Mouse (Mus musculus) midbrain, embryonic 16.5 days (tissue): ENCODE measurements around the gene Aim2. TPM values are rescaled to one million over a fixed set of nuclear protein-coding genes. Genes with fewer than 3 reads are reported as not detected.

Source experiments
- ATAC-seq: fragments of 200-750 bp; cut with Nextera tagmentation; 2 replicates; pipeline ENCODE4 v1.8.0; 2017; ENCODE audit warnings: moderate TSS enrichment
- H3K27ac ChIP-seq: fragments of 300-500 bp; sonication (generic); 2 replicates; pipeline ENCODE4 v1.5.1; 2014; ENCODE audit warnings: mild to moderate bottlenecking, low read length, mixed read lengths
- H3K27me3 ChIP-seq: fragments of 300-500 bp; sonication (generic); 2 replicates; pipeline ENCODE4 v1.6.1; 2014; ENCODE audit warnings: low read depth, low read length, mixed read lengths; ENCODE audit not compliant: control insufficient read depth, insufficient read depth
- H3K36me3 ChIP-seq: fragments of 300-500 bp; sonication (generic); 2 replicates; pipeline ENCODE4 v1.6.1; 2014; ENCODE audit warnings: mild to moderate bottlenecking, low read length, moderate library complexity, mixed read lengths; ENCODE audit not compliant: control insufficient read depth, insufficient read depth
- H3K4me1 ChIP-seq: fragments of 300-500 bp; sonication (generic); 2 replicates; pipeline ENCODE4 v1.6.1; 2014; ENCODE audit warnings: mild to moderate bottlenecking, low read length, mixed read lengths; ENCODE audit not compliant: control insufficient read depth, insufficient read depth
- H3K4me2 ChIP-seq: fragments of 300-500 bp; sonication (generic); 2 replicates; pipeline ENCODE4 v1.6.1; 2014; ENCODE audit warnings: mild to moderate bottlenecking, low read length, mixed read lengths
- H3K4me3 ChIP-seq: fragments of 300-500 bp; sonication (generic); 2 replicates; pipeline ENCODE4 v1.5.1; 2014; ENCODE audit warnings: low read depth, mild to moderate bottlenecking, low read length, moderate library complexity, mixed read lengths
- H3K9ac ChIP-seq: fragments of 300-500 bp; sonication (generic); 2 replicates; pipeline ENCODE4 v1.6.1; 2014; ENCODE audit warnings: low read depth, low read length, mixed read lengths
- H3K9me3 ChIP-seq: fragments of 300-500 bp; sonication (generic); replicated peaks from 2 replicates; pipeline ENCODE4 v1.6.1; 2014; ENCODE audit warnings: mild to moderate bottlenecking, low read length, mixed read lengths; ENCODE audit not compliant: control insufficient read depth, poor library complexity, severe bottlenecking
- WGBS: fragments of 180-500 bp; shearing (Covaris S2); extraction: QIAGEN DNeasy Blood & Tissue Kit; methylation state at CpG from one replicate; pipeline ENCODE4 v1.1.7; 2014; 5-methylcytosine and 5-hydroxymethylcytosine counted together
- polyA plus RNA-seq: library from polyadenylated mRNA; unstranded; fragments of >200 nt; fragmentation: Nextera tagmentation; extraction: Ambion mirVana; gene quantifications from 2 replicates; pipeline ENCODE4 v1.2.1, GENCODE M21; 2015

The Aim2 gene
- polyA plus RNA-seq, 1 experiment from 2014 or later = 1.5 TPM

GRCm38 (mm10) chr1:173426345-173426744 is 75.7 kb downstream of the Aim2 start:
- Histone ChIP-seq H3K4me3 (no peak overlapping the region), H3K9ac (no peak overlapping the region), H3K36me3 (no peaks in the 10 kb centered on the region), H3K9me3 (no peaks in the 10 kb centered on the region), H3K27me3 (no peaks in the 10 kb centered on the region), H3K4me1 (no peaks in the 10 kb centered on the region), H3K27ac (no peak overlapping the region), H3K4me2 (no peak overlapping the region)
- WGBS = 87% methylated on average over 2 of the region's 2 CpGs
- no peak for ATAC-seq

DNA sequence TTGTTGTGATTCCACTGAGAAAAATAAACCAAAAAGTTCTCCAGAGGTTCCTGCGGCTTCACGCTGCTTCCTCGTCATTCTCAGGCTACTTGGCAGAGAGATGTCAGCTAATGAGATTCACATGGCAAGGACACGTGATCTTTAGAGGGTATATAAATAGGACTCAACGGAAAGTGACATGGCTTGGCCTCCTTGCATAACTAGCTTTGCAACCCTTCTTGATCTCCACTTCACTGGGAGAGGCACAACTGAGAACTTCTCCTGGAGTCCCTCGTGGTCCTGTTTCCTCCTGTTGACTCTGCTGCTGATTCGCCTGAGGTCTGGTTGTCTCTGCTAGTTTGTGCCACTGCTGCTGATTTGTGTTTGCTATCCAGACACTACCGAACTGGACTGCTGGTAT is 76.7 kb downstream of the Aim2 start:
- H3K4me2 ChIP-seq = no peak overlapping the region
- no peaks in the 10 kb centered on the region for H3K4me1 ChIP-seq
- no peak overlapping the region for H3K9ac ChIP-seq
- no peaks in the 10 kb centered on the region for H3K36me3 ChIP-seq
- H3K9me3 ChIP-seq = no peaks in the 10 kb centered on the region
- ATAC-seq = no peak
- no peak overlapping the region for H3K27ac ChIP-seq
- 88% methylated on average over 8 of the region's 8 CpGs for WGBS
- no peaks in the 10 kb centered on the region for H3K27me3 ChIP-seq
- H3K4me3 ChIP-seq = no peak overlapping the region

DNA sequence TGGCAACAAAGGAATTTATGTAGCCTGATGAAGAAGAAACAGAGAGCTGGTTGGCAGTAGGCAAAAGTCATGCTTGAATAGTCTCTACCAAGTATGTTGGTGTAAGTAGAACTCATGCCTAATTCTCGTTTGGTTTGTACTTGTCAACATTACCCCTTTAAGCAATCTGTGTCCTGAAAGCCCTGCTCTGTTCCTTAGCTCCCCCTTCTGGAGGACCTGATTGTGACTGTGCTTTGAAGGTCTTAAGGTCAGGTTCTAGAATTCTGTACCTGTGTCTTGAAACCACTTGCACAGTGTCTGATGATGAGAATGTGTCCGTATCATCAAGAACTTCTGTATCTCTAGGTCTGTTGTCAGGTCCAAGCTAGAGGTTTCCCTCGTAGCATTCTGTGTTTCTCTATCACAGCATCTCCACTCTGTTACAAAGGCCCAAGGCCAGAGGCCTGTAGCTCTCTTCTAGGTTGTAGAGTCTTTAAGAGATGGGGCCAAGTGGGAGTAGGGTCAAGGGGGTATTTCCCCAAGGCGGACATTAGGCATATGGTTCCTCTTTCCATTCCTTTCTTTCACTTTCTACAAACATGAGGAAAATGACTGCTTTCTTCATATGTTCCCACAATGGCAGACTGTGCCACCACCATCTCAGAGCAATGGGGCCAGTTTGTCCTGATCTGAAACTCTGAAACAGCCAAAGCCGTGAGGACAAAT is 79.5 kb downstream of the Aim2 start:
- no peak overlapping the region for H3K9ac ChIP-seq
- H3K9me3 ChIP-seq = no peaks in the 10 kb centered on the region
- H3K36me3 ChIP-seq = no peaks in the 10 kb centered on the region
- H3K27me3 ChIP-seq = no peaks in the 10 kb centered on the region
- no peak for ATAC-seq
- no peak overlapping the region for H3K4me2 ChIP-seq
- no peak overlapping the region for H3K27ac ChIP-seq
- whole genome bisulfite sequencing = 87% methylated on average over 5 of the region's 5 CpGs
- H3K4me3 ChIP-seq = no peak overlapping the region
- H3K4me1 ChIP-seq = no peaks in the 10 kb centered on the region

DNA sequence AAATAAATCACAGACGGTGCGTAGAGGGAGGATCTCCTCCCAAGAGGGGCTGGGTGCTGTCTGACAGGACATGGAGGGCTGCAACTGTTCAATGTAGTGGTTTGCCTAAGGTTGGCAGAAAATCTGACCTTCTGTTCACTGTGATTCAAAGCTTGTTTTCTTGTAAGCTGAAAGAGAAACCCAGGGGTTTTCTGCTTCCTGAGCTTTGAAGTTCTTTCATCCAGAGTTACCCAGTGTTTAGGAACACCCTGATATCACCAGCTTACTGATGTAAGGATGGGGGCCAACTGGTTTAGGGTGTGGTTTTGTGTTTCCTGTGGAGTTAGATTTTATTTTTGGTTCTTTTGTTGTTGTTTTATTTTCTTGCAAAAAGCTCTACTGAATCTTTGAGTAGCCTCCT is 81.7 kb downstream of the Aim2 start:
- no peak overlapping the region for H3K4me2 ChIP-seq
- no peak overlapping the region for H3K27ac ChIP-seq
- H3K4me1 ChIP-seq = no peaks in the 10 kb centered on the region
- H3K9ac ChIP-seq = no peak overlapping the region
- WGBS = 88% methylated on average over 2 of the region's 2 CpGs
- no peak overlapping the region for H3K4me3 ChIP-seq
- no peaks in the 10 kb centered on the region for H3K9me3 ChIP-seq
- H3K27me3 ChIP-seq = no peaks in the 10 kb centered on the region
- no peak for ATAC-seq
- no peaks in the 10 kb centered on the region for H3K36me3 ChIP-seq

GRCm38 (mm10) chr1:173437161-173437953 is 86.7 kb downstream of the Aim2 start:
- Histone ChIP-seq H3K27ac (no peak overlapping the region), H3K4me1 (no peaks in the 10 kb centered on the region), H3K9me3 (no peaks in the 10 kb centered on the region), H3K27me3 (no peaks in the 10 kb centered on the region), H3K4me2 (no peak overlapping the region), H3K36me3 (no peaks in the 10 kb centered on the region), H3K4me3 (no peak overlapping the region), H3K9ac (no peak overlapping the region)
- no peak for ATAC-seq
- 86% methylated on average over 6 of the region's 6 CpGs for WGBS

DNA sequence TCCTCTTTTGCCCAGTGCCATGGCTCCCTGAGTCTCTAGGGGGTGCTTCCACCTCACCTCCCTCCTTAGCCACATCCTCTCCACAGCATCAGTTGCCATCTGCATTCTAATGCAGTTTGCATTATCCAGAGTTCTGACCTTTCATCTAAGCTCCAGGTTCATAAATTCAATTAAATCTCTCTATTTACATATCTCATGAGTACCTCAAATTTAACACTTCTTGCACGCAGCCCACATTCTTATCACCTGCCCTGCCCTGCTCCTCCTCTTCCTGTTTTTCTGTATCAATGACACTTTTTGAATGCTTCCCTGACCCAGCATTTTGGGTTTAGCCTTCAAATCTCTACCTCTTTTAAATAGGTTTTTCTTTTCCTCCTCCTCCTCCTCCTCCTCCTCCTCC is 90.0 kb downstream of the Aim2 start:
- Histone ChIP-seq H3K9me3 (no peaks in the 10 kb centered on the region), H3K4me1 (no peaks in the 10 kb centered on the region), H3K4me2 (no peak overlapping the region), H3K4me3 (no peak overlapping the region), H3K36me3 (no peaks in the 10 kb centered on the region), H3K27me3 (no peaks in the 10 kb centered on the region), H3K9ac (no peak overlapping the region), H3K27ac (no peak overlapping the region)
- no peak for ATAC-seq
- WGBS = 82% methylated on average over 1 of the region's 1 CpGs

GRCm38 (mm10) chr1:173441210-173441609 is 90.5 kb downstream of the Aim2 start:
- no peak overlapping the region for H3K4me3 ChIP-seq
- 79% methylated on average over 4 of the region's 4 CpGs for WGBS
- ATAC-seq = no peak

DNA sequence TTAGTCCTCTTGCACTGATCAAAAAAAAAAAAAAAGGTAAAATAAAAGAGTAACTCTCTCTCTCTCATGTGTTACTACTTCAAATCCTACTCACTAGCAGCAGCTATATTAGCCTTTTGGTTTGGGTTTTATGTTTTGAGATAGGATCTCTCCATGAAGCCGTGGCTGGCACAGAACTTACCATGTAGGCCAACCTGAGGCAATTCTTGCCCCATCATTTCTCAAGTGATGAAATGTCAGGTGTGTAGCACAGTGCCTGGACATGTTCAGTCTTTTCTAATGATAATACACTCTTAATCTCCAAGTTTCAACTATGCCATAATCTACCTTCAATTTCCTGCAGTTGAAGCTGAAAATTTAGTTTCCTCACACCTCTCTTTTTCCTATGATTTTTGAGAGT is 92.4 kb downstream of the Aim2 start:
- WGBS = 92% methylated on average over 1 of the region's 1 CpGs

More at GRCm38 (mm10) chr1:173441210-173441609, 90.5 kb downstream of the Aim2 start:
- Histone ChIP-seq H3K36me3 (no peaks in the 10 kb centered on the region), H3K9me3 (no peaks in the 10 kb centered on the region), H3K4me2 (no peak overlapping the region), H3K27ac (no peak overlapping the region), H3K9ac (no peak overlapping the region), H3K4me1 (no peaks in the 10 kb centered on the region), H3K27me3 (no peaks in the 10 kb centered on the region)

DNA sequence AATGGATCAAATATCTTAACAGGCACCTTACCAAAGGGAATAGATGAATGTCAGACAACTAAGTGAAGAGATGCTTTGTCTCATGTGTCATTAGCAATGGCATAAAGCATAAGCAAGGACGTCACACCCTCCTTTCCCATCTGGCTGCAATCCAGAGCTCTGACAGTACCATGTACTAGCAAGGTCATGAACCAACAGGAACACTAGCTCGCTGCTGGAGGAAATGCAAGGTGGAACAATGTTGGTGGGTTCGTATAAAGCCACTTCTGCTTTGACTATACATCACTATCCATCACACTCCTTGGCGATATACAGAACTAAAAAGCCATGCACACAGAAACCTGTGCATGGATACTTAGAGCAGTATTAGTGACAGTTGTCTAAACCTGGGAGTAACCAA is 96.4 kb downstream of the Aim2 start:
- H3K9ac ChIP-seq = no peak overlapping the region
- no peak overlapping the region for H3K4me3 ChIP-seq
- no peak overlapping the region for H3K4me2 ChIP-seq
- no peaks in the 10 kb centered on the region for H3K9me3 ChIP-seq
- H3K27me3 ChIP-seq = no peaks in the 10 kb centered on the region
- no peak overlapping the region for H3K27ac ChIP-seq
- ATAC-seq = no peak
- 85% methylated on average over 4 of the region's 4 CpGs for WGBS
- H3K4me1 ChIP-seq = no peaks in the 10 kb centered on the region
- H3K36me3 ChIP-seq = no peaks in the 10 kb centered on the region

More for the DNA sequence above, 92.4 kb downstream of the Aim2 start:
- no peak for ATAC-seq
- Histone ChIP-seq H3K36me3 (no peaks in the 10 kb centered on the region), H3K27ac (no peak overlapping the region), H3K4me1 (no peaks in the 10 kb centered on the region), H3K4me3 (no peak overlapping the region), H3K9me3 (no peaks in the 10 kb centered on the region), H3K4me2 (no peak overlapping the region), H3K9ac (no peak overlapping the region), H3K27me3 (no peaks in the 10 kb centered on the region)
